Mouse (Mus musculus) liver, embryonic 11.5 days (tissue): ENCODE data around the gene Zfp326. TPM values are rescaled to one million over a fixed set of nuclear protein-coding genes. Genes with fewer than 3 reads are reported as not detected.

Experiments
- ATAC-seq: fragments of 200-750 bp; cut with Nextera tagmentation; replicated peaks from 2 replicates; pipeline ENCODE4 v1.8.0; 2017; ENCODE audit warnings: moderate number of reproducible peaks, mild to moderate bottlenecking, moderate TSS enrichment, moderate library complexity; ENCODE audit not compliant: low FRiP score
- DNase-seq: peaks from one replicate; pipeline ENCODE4 v3.0.0-alpha.2; 2017; ENCODE audit warnings: low spot score
- H3K27ac ChIP-seq: fragments of 300-500 bp; sonication (generic); 2 replicates; pipeline ENCODE4 v1.5.1; 2014; ENCODE audit warnings: mild to moderate bottlenecking, low read depth, low read length, control low read depth
- H3K27me3 ChIP-seq: fragments of 300-500 bp; sonication (generic); replicated peaks from 2 replicates; pipeline ENCODE4 v1.6.1; 2014; ENCODE audit warnings: low read length, mixed read lengths; ENCODE audit not compliant: control insufficient read depth, insufficient read depth
- H3K36me3 ChIP-seq: fragments of 300-500 bp; sonication (generic); 2 replicates; pipeline ENCODE4 v1.6.1; 2014; ENCODE audit warnings: mild to moderate bottlenecking, low read length, moderate library complexity, mixed read lengths; ENCODE audit not compliant: control insufficient read depth, insufficient read depth
- H3K4me1 ChIP-seq: fragments of 300-500 bp; sonication (generic); replicated peaks from 2 replicates; pipeline ENCODE4 v1.6.1; 2014; ENCODE audit warnings: low read length, mixed read lengths; ENCODE audit not compliant: control insufficient read depth, insufficient read depth
- H3K4me2 ChIP-seq: fragments of 300-500 bp; sonication (generic); 2 replicates; pipeline ENCODE4 v1.6.1; 2014; ENCODE audit warnings: mild to moderate bottlenecking, control low read depth, moderate library complexity
- H3K4me3 ChIP-seq: fragments of 300-500 bp; sonication (generic); 2 replicates; pipeline ENCODE4 v1.5.1; 2014; ENCODE audit warnings: low read depth, low read length, control low read depth
- H3K9ac ChIP-seq: fragments of 300-500 bp; sonication (generic); 2 replicates; pipeline ENCODE4 v1.6.1; 2014; ENCODE audit warnings: low read depth, low read length, control low read depth
- H3K9me3 ChIP-seq: fragments of 300-500 bp; sonication (generic); 2 replicates; pipeline ENCODE4 v1.6.1; 2016; ENCODE audit warnings: low read length, inconsistent platforms, mixed read lengths; ENCODE audit not compliant: control insufficient read depth
- WGBS: fragments of 180-500 bp; shearing (Covaris S2); extraction: QIAGEN DNeasy Blood & Tissue Kit; methylation state at CpG from one replicate; pipeline ENCODE4 v1.1.7; 2014; 5-methylcytosine and 5-hydroxymethylcytosine counted together
- polyA plus RNA-seq: library from polyadenylated mRNA; unstranded; fragments of >200 nt; fragmentation: Nextera tagmentation; extraction: Ambion mirVana; gene quantifications from 2 replicates; pipeline ENCODE4 v1.2.1, GENCODE M21; 2014

Zfp326 gene
- polyA plus RNA-seq = 14.5 and 18.0 TPM in 2 replicates

GRCm38 (mm10) chr5:105876068-105876924 is at the start of gene Zfp326:
TSS of gene Zfp326 (plus strand) at chr5:105876565.
- Histone ChIP-seq H3K4me2 (peak within 1 kb of the TSS; percentile 91), H3K27me3 (no peaks in the 10 kb centered on the region), H3K4me1 (peaks cover 17% of the 10 kb centered on the region), H3K9me3 (no peaks in the 10 kb centered on the region), H3K4me3 (peak within 1 kb of the TSS; percentile 99), H3K27ac (peak within 1 kb of the TSS; percentile 80), H3K9ac (peak within 1 kb of the TSS; percentile 96), H3K36me3 (no peaks in the 10 kb centered on the region)
- ATAC-seq (peak; percentile 93), DNase-seq (peak; percentile 91)
- WGBS = under 1% methylated on average over 64 of the region's 83 CpGs

DNA sequence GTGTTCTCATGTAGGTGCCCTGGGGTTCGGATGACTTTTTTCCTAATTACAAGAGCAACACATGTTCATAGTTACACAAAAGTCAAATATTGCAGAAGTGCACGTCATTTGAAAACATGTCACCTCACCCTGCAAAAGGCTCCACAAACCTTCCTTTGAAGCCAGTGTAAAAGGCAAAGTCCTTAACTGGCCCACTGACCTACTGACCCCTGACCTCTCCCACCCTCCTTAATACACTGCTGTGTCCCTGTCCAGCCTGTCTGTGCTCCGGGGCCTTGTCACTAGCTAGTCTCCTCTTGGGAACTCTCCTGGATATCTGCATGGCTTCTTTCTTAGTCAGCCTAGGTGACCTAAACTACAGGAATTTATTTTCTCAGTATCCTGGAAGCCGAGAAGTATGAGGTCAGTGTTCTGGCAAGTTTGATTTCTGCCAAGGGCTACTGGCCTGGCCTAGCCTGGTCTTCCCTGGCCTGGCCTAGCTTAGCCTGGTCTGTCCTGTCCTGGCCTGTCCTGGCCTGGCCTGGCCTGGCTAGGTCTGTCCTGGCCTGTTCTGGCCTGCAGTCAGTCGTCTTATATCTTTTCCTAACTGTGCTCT is 49.4 kb upstream of the Zfp326 start:
- ATAC-seq = no peak
- no peak overlapping the region for H3K27ac ChIP-seq
- H3K9ac ChIP-seq = no peak overlapping the region
- H3K4me2 ChIP-seq = no peak overlapping the region
- H3K4me3 ChIP-seq = no peak overlapping the region
- H3K9me3 ChIP-seq = no peaks in the 10 kb centered on the region
- H3K4me1 ChIP-seq = peaks cover 20% of the 10 kb centered on the region
- H3K36me3 ChIP-seq = no peaks in the 10 kb centered on the region
- whole genome bisulfite sequencing = 65% methylated on average over 5 of the region's 5 CpGs
- DNase-seq = no peak
- H3K27me3 ChIP-seq = no peaks in the 10 kb centered on the region

GRCm38 (mm10) chr5:105828050-105828449 is 48.3 kb upstream of the Zfp326 start:
- H3K4me1 ChIP-seq = peaks cover 18% of the 10 kb centered on the region
- DNase-seq (no peak), ATAC-seq (no peak)
- H3K9ac ChIP-seq = no peak overlapping the region
- H3K27me3 ChIP-seq = no peaks in the 10 kb centered on the region
- H3K4me2 ChIP-seq = no peak overlapping the region
- no peaks in the 10 kb centered on the region for H3K36me3 ChIP-seq
- no peaks in the 10 kb centered on the region for H3K9me3 ChIP-seq
- H3K27ac ChIP-seq = no peak overlapping the region
- WGBS = 84% methylated on average over 3 of the region's 3 CpGs
- no peak overlapping the region for H3K4me3 ChIP-seq

GRCm38 (mm10) chr5:105829008-105829586 is 47.3 kb upstream of the Zfp326 start:
- H3K36me3 ChIP-seq = no peaks in the 10 kb centered on the region
- no peak overlapping the region for H3K4me2 ChIP-seq
- ATAC-seq = no peak
- DNase-seq = no peak
- no peaks in the 10 kb centered on the region for H3K27me3 ChIP-seq
- H3K4me3 ChIP-seq = no peak overlapping the region
- H3K4me1 ChIP-seq = peaks cover 14% of the 10 kb centered on the region
- WGBS = 47% methylated on average over 7 of the region's 7 CpGs
- no peak overlapping the region for H3K9ac ChIP-seq
- no peak overlapping the region for H3K27ac ChIP-seq
- H3K9me3 ChIP-seq = no peaks in the 10 kb centered on the region

GRCm38 (mm10) chr5:105832140-105832539 is 44.2 kb upstream of the Zfp326 start:
- Histone ChIP-seq H3K9ac (no peak overlapping the region), H3K36me3 (no peaks in the 10 kb centered on the region), H3K4me3 (no peak overlapping the region), H3K27me3 (no peaks in the 10 kb centered on the region), H3K4me2 (no peak overlapping the region), H3K9me3 (no peaks in the 10 kb centered on the region), H3K4me1 (0 out of 2 replicates have a peak, but pooled peaks cover 2% of the 10 kb centered on the region), H3K27ac (no peak overlapping the region)
- ATAC-seq (no peak), DNase-seq (no peak)
- WGBS = 77% methylated on average over 7 of the region's 7 CpGs

DNA sequence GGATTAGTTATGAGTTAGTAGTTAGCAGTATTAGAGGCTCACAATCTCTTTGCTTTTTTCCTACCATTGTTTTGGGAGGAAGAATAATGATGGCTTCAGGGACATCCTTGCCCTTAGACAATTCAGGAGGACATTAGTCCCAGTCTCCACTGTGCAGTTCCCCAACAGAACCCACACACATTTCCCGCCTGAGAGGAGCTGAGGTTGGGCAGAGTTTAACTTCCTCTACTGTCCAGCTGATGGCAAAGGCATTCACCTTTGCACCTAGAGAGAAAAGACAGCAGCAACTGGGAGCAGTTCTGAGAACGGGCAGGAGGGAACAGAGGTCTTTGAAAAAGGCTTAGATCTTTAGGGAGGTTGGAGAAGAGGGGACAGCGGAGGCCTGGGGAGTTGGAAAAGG is 42.4 kb upstream of the Zfp326 start:
- Histone ChIP-seq H3K9me3 (no peaks in the 10 kb centered on the region), H3K4me1 (no peaks in the 10 kb centered on the region), H3K9ac (no peak overlapping the region), H3K36me3 (no peaks in the 10 kb centered on the region), H3K4me2 (no peak overlapping the region), H3K27me3 (no peaks in the 10 kb centered on the region), H3K27ac (no peak overlapping the region), H3K4me3 (no peak overlapping the region)
- DNase-seq (no peak), ATAC-seq (no peak)
- 64% methylated on average over 3 of the region's 3 CpGs for WGBS

- DNase-seq (no peak), ATAC-seq (no peak)
- 74% methylated on average over 9 of the region's 9 CpGs for WGBS
- Histone ChIP-seq H3K4me1 (no peaks in the 10 kb centered on the region), H3K4me3 (no peak overlapping the region), H3K27ac (no peak overlapping the region), H3K4me2 (no peak overlapping the region), H3K9me3 (no peaks in the 10 kb centered on the region), H3K9ac (no peak overlapping the region), H3K36me3 (no peaks in the 10 kb centered on the region), H3K27me3 (no peaks in the 10 kb centered on the region)
Measured at GRCm38 (mm10) chr5:105836006-105836405, 40.4 kb upstream of the Zfp326 start.

- 57% methylated on average over 13 of the region's 13 CpGs for WGBS
- Histone ChIP-seq H3K9ac (no peak overlapping the region), H3K27ac (no peak overlapping the region), H3K4me2 (no peak overlapping the region), H3K36me3 (no peaks in the 10 kb centered on the region), H3K27me3 (no peaks in the 10 kb centered on the region), H3K4me3 (no peak overlapping the region), H3K9me3 (no peaks in the 10 kb centered on the region), H3K4me1 (no peaks in the 10 kb centered on the region)
- DNase-seq = no peak
- no peak for ATAC-seq
Measured at GRCm38 (mm10) chr5:105839740-105840310, 36.5 kb upstream of the Zfp326 start.
